Mouse (Mus musculus) megakaryocyte, embryonic 14.5 days (primary cell): ENCODE results near the gene Chn1.

Experiments used
- FLI1 ChIP-seq: IDR thresholded peaks from 2 replicates; pipeline ENCODE4 v1.6.1; 2012; ENCODE audit warnings: low read length, inconsistent platforms, mixed read lengths
- GATA1 ChIP-seq: IDR thresholded peaks from 3 replicates; pipeline ENCODE4 v1.6.1; 2012; ENCODE audit warnings: mixed read lengths, low read length, inconsistent platforms, borderline replicate concordance

DNA sequence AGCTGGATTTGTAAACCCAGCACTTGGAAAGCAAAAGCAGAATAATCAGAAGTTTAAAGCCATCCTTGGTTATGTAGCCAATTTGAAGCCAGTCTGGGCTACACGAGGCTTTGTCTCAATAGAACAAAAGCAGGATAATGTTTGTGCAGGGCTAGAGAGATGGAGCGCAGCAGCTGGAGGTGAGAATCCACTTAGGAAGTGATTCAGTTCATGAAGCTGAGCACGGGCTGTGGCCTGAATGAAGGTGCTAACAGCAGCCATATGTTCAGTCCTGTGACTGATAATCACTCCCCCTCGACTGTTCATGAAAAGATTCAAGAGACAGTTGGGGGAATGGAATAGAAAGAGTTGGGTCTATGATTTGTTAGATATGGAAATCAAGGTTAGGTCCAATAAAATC is 23.0 kb upstream of the Chn1 start:
- TF ChIP-seq GATA1 (no peak), FLI1 (no peak)
